Mouse (Mus musculus) brain, embryonic 14.5 days (tissue): ENCODE data around the gene Coasy. TPM values are rescaled to one million over a fixed set of nuclear protein-coding genes. Genes with fewer than 3 reads are reported as not detected.

ENCODE experiments used
- DNase-seq: peaks from one replicate; pipeline ENCODE4 v3.0.0-alpha.2; 2011; ENCODE audit warnings: low read depth
- CTCF ChIP-seq: fragments of 200-500 bp; IDR thresholded peaks from 2 replicates; pipeline ENCODE4 v1.5.1; 2012; ENCODE audit warnings: inconsistent platforms, mild to moderate bottlenecking, moderate library complexity, borderline replicate concordance; ENCODE audit not compliant: insufficient read depth, insufficient read length; ENCODE audit errors: extremely low read depth
- POLR2A ChIP-seq: fragments of 200-500 bp; IDR thresholded peaks from 2 replicates; pipeline ENCODE4 v1.6.1; 2012; ENCODE audit warnings: mild to moderate bottlenecking, inconsistent platforms, borderline replicate concordance; ENCODE audit not compliant: poor library complexity, insufficient read depth, insufficient read length, severe bottlenecking; ENCODE audit errors: extremely low read depth
- polyA plus RNA-seq: library from polyadenylated mRNA; depleted of rRNA; stranded (reverse); fragments of >200 nt; gene quantifications from 2 replicates; pipeline ENCODE4 v1.2.3, GENCODE M21; 2012; rRNA removed

The Coasy gene
- polyA plus RNA-seq, 1 experiment: 49.1 TPM

- DNase-seq: no peak
- no peak for TF ChIP-seq POLR2A
- no peak for TF ChIP-seq CTCF
Observed at GRCm38 (mm10) chr11:101128996-101129577, 46.7 kb downstream of the Coasy start.

- no peak for TF ChIP-seq POLR2A
- TF ChIP-seq CTCF: no peak
- DNase-seq: no peak
Observed at GRCm38 (mm10) chr11:101130056-101130756, 47.8 kb downstream of the Coasy start.

GRCm38 (mm10) chr11:101131187-101131586 is 48.8 kb downstream of the Coasy start:
- TF ChIP-seq CTCF (no peak), POLR2A (no peak)
- peak; percentile 28 for DNase-seq

DNA sequence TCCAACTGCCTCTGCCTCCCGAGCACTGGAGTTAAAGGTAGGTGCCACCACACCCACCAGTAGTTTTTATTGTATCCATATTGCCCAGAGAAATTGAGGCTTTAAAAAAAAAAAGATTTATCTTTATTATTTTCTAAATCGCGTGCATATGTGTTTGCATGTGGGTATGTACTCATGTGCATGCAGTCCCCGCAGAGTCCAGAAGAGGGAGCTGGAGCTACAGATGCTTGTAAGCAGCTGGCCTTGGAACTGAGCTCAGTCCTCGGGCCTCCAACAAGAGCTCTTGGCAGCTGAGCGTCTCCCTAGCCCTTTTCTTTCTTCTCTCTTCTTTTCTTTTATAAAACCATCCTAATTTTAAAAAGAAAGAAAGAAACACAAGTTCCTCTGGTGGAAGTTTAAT is 49.3 kb downstream of the Coasy start:
- DNase-seq: peak; percentile 59
- TF ChIP-seq POLR2A (no peak), CTCF (peak; percentile 37; the same call in 1 of the 2 replicates)

GRCm38 (mm10) chr11:101133037-101133436 is 50.7 kb downstream of the Coasy start:
- no peak for DNase-seq

DNA sequence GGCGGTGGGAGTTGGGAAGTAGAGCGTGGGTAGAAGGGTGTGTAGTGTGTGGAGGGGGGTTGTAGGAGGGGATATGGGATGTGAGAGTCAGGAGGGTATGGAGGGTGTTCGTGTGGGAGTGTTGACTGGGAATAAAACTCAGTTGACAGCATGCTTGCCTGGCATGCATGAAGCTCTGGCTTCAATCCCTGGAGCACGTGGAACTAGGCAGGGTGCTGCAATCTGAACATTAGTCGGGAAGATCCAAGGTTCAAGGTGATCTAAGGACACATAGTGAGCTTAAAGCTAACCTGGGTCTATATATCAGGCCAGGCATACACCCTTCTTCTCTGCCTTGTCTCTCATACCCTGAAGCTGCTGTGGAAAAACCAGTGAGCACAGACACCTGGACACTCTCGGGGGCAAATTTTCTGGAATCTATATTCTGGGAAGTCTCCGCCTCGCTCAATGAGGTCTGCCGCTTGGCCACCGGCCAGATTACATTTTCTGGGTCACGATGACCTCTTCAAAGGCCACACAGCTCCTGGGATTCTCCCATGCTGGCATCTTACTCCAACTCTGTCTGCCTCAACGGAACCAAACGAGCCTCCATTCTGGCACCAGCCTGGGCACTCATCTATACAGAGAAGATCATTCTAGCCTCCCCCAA is 52.0 kb downstream of the Coasy start:
- DNase-seq: no peak
- no peak for TF ChIP-seq CTCF
- TF ChIP-seq POLR2A: no peak

More at GRCm38 (mm10) chr11:101133037-101133436, 50.7 kb downstream of the Coasy start:
- no peak for TF ChIP-seq CTCF
- no peak for TF ChIP-seq POLR2A

Other genes with a start within 250 kb of the Coasy start
- 16.4 and 21.5 TPM in 2 replicates for gene Stat5b, start 231.8 kb upstream of the Coasy start, polyA plus RNA-seq
- gene Stat5a, start 223.2 kb upstream of the Coasy start, polyA plus RNA-seq: 1.4 and 2.1 TPM in 2 replicates
- gene Stat3, start 143.0 kb upstream of the Coasy start, polyA plus RNA-seq: 29.1 and 36.9 TPM in 2 replicates
- 10.5 and 24.4 TPM in 2 replicates for gene Cavin1, start 111.7 kb upstream of the Coasy start, polyA plus RNA-seq
- 144 and 197 TPM in 2 replicates for gene Atp6v0a1, start 73.1 kb upstream of the Coasy start, polyA plus RNA-seq
- gene Naglu, start 12.6 kb upstream of the Coasy start, polyA plus RNA-seq: 11.9 and 12.5 TPM in 2 replicates
- gene Hsd17b1, start 4.2 kb upstream of the Coasy start, polyA plus RNA-seq: 0.50 and 0.78 TPM in 2 replicates
- 57.7 and 78.3 TPM in 2 replicates for gene Mlx, start 4.7 kb downstream of the Coasy start, polyA plus RNA-seq
- 19.4 and 24.2 TPM in 2 replicates for gene Psmc3ip, start 12.9 kb downstream of the Coasy start, polyA plus RNA-seq
- gene Retreg3, start 37.3 kb downstream of the Coasy start, polyA plus RNA-seq: 79.0 and 82.7 TPM in 2 replicates
- gene Tubg1, start 37.4 kb downstream of the Coasy start, polyA plus RNA-seq: 15.5 and 35.5 TPM in 2 replicates
- 25.3 and 30.7 TPM in 2 replicates for gene Tubg2, start 73.3 kb downstream of the Coasy start, polyA plus RNA-seq
- 2.7 and 6.9 TPM in 2 replicates for gene Cntnap1, start 88.0 kb downstream of the Coasy start, polyA plus RNA-seq
- 9.5 and 12.0 TPM in 2 replicates for gene Plekhh3, start 88.8 kb downstream of the Coasy start, polyA plus RNA-seq
- 0.19 and 0.20 TPM in 2 replicates for gene Ccr10, start 92.9 kb downstream of the Coasy start, polyA plus RNA-seq
- gene Ezh1, start 143.9 kb downstream of the Coasy start, polyA plus RNA-seq: 27.2 and 29.3 TPM in 2 replicates
- gene Ramp2, start 163.5 kb downstream of the Coasy start, polyA plus RNA-seq: 67.7 and 79.6 TPM in 2 replicates
- gene Vps25, start 171.1 kb downstream of the Coasy start, polyA plus RNA-seq: 55.2 and 69.3 TPM in 2 replicates
- gene Wnk4, start 178.0 kb downstream of the Coasy start, polyA plus RNA-seq: 4.0 and 5.3 TPM in 2 replicates
- gene Cntd1, start 196.4 kb downstream of the Coasy start, polyA plus RNA-seq: 0.53 and 0.79 TPM in 2 replicates
- gene Coa3, start 196.5 kb downstream of the Coasy start, polyA plus RNA-seq: 158 and 159 TPM in 2 replicates
- 102 and 107 TPM in 2 replicates for gene Becn1, start 219.7 kb downstream of the Coasy start, polyA plus RNA-seq
- gene Psme3, start 233.6 kb downstream of the Coasy start, polyA plus RNA-seq: 126 and 149 TPM in 2 replicates
- 10.1 and 11.5 TPM in 2 replicates for gene Aoc2, start 242.5 kb downstream of the Coasy start, polyA plus RNA-seq
- gene Aoc3, start 248.0 kb downstream of the Coasy start, polyA plus RNA-seq: 0.30 and 0.49 TPM in 2 replicates